Mouse (Mus musculus) heart, embryonic 10.5 days (tissue): ENCODE results near the gene Ttll5. TPM values are rescaled to one million over a fixed set of nuclear protein-coding genes. Genes with fewer than 3 reads are reported as not detected.

Experiments
- DNase-seq: peaks from one replicate; pipeline ENCODE4 v3.0.0-alpha.2; 2017; ENCODE audit warnings: low spot score
- H3K27ac ChIP-seq: fragments of 300-500 bp; sonication (generic); 2 replicates; pipeline ENCODE4 v1.5.1; 2016; ENCODE audit warnings: mild to moderate bottlenecking
- H3K27me3 ChIP-seq: fragments of 300-500 bp; sonication (generic); 2 replicates; pipeline ENCODE4 v1.6.1; 2016; ENCODE audit warnings: mild to moderate bottlenecking; ENCODE audit not compliant: poor library complexity, insufficient read depth, severe bottlenecking
- H3K36me3 ChIP-seq: fragments of 300-500 bp; sonication (generic); 2 replicates; pipeline ENCODE4 v1.6.1; 2016; ENCODE audit warnings: mild to moderate bottlenecking, moderate library complexity
- H3K4me1 ChIP-seq: fragments of 300-500 bp; sonication (generic); 2 replicates; pipeline ENCODE4 v1.6.1; 2016; ENCODE audit warnings: mild to moderate bottlenecking
- H3K4me3 ChIP-seq: fragments of 300-500 bp; sonication (generic); 2 replicates; pipeline ENCODE4 v1.5.1; 2016; ENCODE audit warnings: mild to moderate bottlenecking, moderate library complexity
- H3K9me3 ChIP-seq: fragments of 300-500 bp; sonication (generic); 2 replicates; pipeline ENCODE4 v1.6.1; 2016; ENCODE audit warnings: mild to moderate bottlenecking, moderate library complexity
- WGBS: fragments of 180-500 bp; shearing (Covaris S2); methylation state at CpG from one replicate; pipeline ENCODE4 v1.1.7; 2016; 5-methylcytosine and 5-hydroxymethylcytosine counted together
- polyA plus RNA-seq: library from polyadenylated mRNA; unstranded; fragments of >200 nt; fragmentation: Nextera tagmentation; extraction: Ambion mirVana; gene quantifications from 2 replicates; pipeline ENCODE4 v1.2.1, GENCODE M21; 2016

The Ttll5 gene
- polyA plus RNA-seq = 14.9 and 18.1 TPM in 2 replicates

- DNase-seq = peak; percentile 98
- under 1% methylated on average over 67 of the region's 67 CpGs for WGBS
- Histone ChIP-seq H3K9me3 (no peaks in the 10 kb centered on the region), H3K27me3 (no peaks in the 10 kb centered on the region), H3K4me3 (peak within 1 kb of the TSS; percentile 91), H3K36me3 (peaks cover 46% of the 10 kb centered on the region), H3K27ac (peak within 1 kb of the TSS; percentile 97), H3K4me1 (peaks cover 34% of the 10 kb centered on the region)
Observed at GRCm38 (mm10) chr12:85824438-85825264, at the start of gene Ttll5, which contains the start of gene Erg28. TSS of gene Ttll5 (plus strand) at chr12:85824659. TSS of gene Erg28 (minus strand) at chr12:85824550.

DNA sequence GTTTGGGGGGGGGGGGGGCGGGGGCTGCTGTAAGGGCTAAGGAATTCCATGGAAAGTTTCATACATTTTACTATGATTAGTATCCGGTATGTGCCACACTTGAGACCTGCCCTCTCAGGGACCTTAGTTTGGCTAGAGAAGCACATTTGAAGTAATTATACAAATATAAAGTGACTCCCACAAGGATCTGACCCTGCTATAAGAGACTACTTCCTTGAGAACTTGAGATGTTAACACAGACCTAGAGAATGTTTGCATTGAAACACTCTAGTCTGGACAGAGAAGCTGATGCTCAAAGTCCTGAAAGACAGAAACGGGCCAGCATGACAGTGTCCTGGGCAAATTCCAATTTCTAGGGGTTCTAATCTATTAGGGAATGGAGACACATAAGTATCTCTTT is 45.5 kb upstream of the Ttll5 start:
- 77% methylated on average over 3 of the region's 3 CpGs for WGBS
- no peak overlapping the region for H3K27ac ChIP-seq
- peaks cover under 1% of the 10 kb centered on the region; the same call in 1 of the 2 replicates for H3K9me3 ChIP-seq
- H3K4me1 ChIP-seq = peaks cover 5% of the 10 kb centered on the region
- H3K36me3 ChIP-seq = no peaks in the 10 kb centered on the region
- no peak for DNase-seq
- H3K27me3 ChIP-seq = no peaks in the 10 kb centered on the region
- H3K4me3 ChIP-seq = no peak overlapping the region

GRCm38 (mm10) chr12:85779707-85780106 is 44.8 kb upstream of the Ttll5 start:
- Histone ChIP-seq H3K27ac (no peak overlapping the region), H3K9me3 (no peaks in the 10 kb centered on the region), H3K27me3 (no peaks in the 10 kb centered on the region), H3K36me3 (no peaks in the 10 kb centered on the region), H3K4me1 (peaks cover 5% of the 10 kb centered on the region), H3K4me3 (no peak overlapping the region)
- 91% methylated on average over 5 of the region's 5 CpGs for WGBS
- DNase-seq = peak; percentile 60

DNA sequence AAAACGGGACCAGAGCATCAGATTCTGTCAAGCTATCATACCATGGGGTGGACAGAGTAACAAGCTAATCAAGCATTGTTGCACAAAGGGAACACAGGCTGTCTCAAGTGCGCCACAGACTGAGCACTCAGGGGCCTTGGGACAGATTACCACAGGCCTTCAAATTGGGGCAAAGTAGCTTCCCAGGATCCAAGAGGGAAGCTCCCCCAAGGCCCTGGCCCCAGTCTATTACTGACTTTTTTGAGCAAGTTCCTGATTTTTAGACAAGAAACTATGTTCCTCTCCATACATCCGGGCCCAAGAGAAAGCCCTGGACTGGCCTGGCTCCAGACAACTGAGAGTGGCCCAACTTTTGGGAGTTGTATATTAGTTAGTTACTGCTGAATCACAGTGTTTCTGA is 42.9 kb upstream of the Ttll5 start:
- no peak for DNase-seq
- no peak overlapping the region for H3K27ac ChIP-seq
- peaks cover 9% of the 10 kb centered on the region for H3K4me1 ChIP-seq
- H3K36me3 ChIP-seq = no peaks in the 10 kb centered on the region
- no peak overlapping the region for H3K4me3 ChIP-seq
- H3K27me3 ChIP-seq = no peaks in the 10 kb centered on the region
- 81% methylated on average over 3 of the region's 3 CpGs for WGBS
- H3K9me3 ChIP-seq = no peaks in the 10 kb centered on the region

DNA sequence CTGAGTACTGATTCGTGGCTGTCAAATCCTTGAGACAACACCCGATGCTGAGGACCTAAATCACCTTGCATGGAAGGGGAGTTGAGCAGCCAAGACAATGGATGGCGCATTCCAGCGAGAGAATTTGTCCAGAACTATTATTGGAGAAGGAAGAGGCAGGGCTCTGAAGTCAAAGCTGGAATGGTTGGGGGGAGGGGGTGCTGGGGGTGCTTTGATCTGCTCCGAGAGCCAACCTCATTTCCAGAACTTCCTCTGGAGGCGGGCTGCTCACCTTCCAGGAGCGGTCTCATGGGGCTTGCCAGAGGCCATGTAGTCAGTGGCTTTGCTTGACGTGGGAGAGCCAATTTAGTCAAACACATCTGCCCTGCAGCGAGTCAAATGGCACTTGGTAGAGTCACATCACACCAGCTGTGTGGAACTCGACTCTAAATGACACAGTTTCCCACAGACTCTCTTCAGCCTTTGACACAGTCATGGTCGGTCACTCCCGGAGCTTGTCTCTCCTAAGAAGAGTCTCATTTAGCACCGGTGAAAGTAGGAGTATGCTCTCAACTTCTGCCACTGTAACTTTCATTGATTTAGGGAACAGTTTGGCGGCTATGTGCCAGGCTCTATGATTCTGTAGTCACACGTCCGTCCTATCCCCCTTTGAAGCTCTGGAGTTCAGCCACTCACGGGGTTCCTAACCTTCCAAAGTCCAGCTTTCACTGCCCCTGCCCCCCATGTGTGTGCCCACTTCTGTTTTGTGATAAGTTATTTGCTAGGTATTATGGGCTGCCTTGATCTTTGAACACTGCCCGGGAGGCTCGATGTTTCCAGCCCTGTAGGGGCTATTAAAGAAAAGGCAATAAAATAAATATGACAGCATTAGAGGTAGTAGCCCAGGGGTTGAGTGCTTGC is 39.3 kb upstream of the Ttll5 start:
- WGBS = 74% methylated on average over 19 of the region's 19 CpGs

GRCm38 (mm10) chr12:85792158-85792557 is 32.3 kb upstream of the Ttll5 start:
- Histone ChIP-seq H3K4me3 (no peak overlapping the region), H3K4me1 (no peaks in the 10 kb centered on the region), H3K9me3 (no peaks in the 10 kb centered on the region), H3K27ac (no peak overlapping the region), H3K36me3 (no peaks in the 10 kb centered on the region), H3K27me3 (no peaks in the 10 kb centered on the region)
- 70% methylated on average over 4 of the region's 4 CpGs for WGBS
- DNase-seq = peak; percentile 51

More for the DNA sequence above, 39.3 kb upstream of the Ttll5 start:
- Histone ChIP-seq H3K4me3 (no peak overlapping the region), H3K27ac (no peak overlapping the region), H3K4me1 (peaks cover 9% of the 10 kb centered on the region), H3K9me3 (no peaks in the 10 kb centered on the region), H3K27me3 (no peaks in the 10 kb centered on the region), H3K36me3 (no peaks in the 10 kb centered on the region)
- DNase-seq = no peak

GRCm38 (mm10) chr12:85792821-85793346 is 31.6 kb upstream of the Ttll5 start:
- Histone ChIP-seq H3K4me3 (no peak overlapping the region), H3K9me3 (no peaks in the 10 kb centered on the region), H3K27me3 (no peaks in the 10 kb centered on the region), H3K36me3 (no peaks in the 10 kb centered on the region), H3K27ac (no peak overlapping the region), H3K4me1 (no peaks in the 10 kb centered on the region)
- no peak for DNase-seq
- WGBS = 57% methylated on average over 6 of the region's 6 CpGs

GRCm38 (mm10) chr12:85794094-85794493 is 30.4 kb upstream of the Ttll5 start:
- no peaks in the 10 kb centered on the region for H3K36me3 ChIP-seq
- WGBS = 67% methylated on average over 2 of the region's 2 CpGs
- no peaks in the 10 kb centered on the region for H3K4me1 ChIP-seq
- H3K27me3 ChIP-seq = no peaks in the 10 kb centered on the region
- H3K9me3 ChIP-seq = no peaks in the 10 kb centered on the region
- DNase-seq = no peak
- no peak overlapping the region for H3K4me3 ChIP-seq
- H3K27ac ChIP-seq = no peak overlapping the region

DNA sequence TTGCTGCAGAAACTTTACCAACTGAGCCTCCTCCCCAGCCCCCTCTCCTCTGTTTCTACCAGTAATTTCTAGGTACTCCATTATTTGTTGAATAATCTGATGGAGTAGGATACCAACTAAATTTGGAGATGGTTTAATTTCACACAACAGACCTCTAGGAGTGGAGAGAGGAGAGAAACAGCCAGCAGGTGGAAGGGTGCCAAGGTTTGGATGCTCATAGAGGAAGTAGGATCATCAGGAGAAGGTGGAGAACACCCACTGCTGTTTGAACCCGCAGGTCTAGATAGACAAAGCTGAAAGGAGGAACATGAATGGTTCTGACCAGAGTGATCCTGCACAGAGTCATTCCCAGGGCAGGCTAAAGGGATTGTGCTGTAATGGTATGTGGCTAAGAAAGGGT is 28.9 kb upstream of the Ttll5 start:
- Histone ChIP-seq H3K9me3 (no peaks in the 10 kb centered on the region), H3K27me3 (no peaks in the 10 kb centered on the region), H3K36me3 (no peaks in the 10 kb centered on the region), H3K4me3 (no peak overlapping the region), H3K27ac (no peak overlapping the region), H3K4me1 (peaks cover 3% of the 10 kb centered on the region; the same call in 1 of the 2 replicates)
- no peak for DNase-seq
- WGBS = 64% methylated on average over 1 of the region's 1 CpGs

GRCm38 (mm10) chr12:85800031-85800430 is 24.4 kb upstream of the Ttll5 start:
- 55% methylated on average over 9 of the region's 9 CpGs for WGBS
- Histone ChIP-seq H3K4me1 (peaks cover 3% of the 10 kb centered on the region; the same call in 1 of the 2 replicates), H3K27me3 (no peaks in the 10 kb centered on the region), H3K36me3 (no peaks in the 10 kb centered on the region), H3K4me3 (no peak overlapping the region), H3K9me3 (no peaks in the 10 kb centered on the region), H3K27ac (peak overlapping the region; percentile 36; the same call in 1 of the 2 replicates)
- no peak for DNase-seq

GRCm38 (mm10) chr12:85809726-85810125 is 14.7 kb upstream of the Ttll5 start:
- no peak for DNase-seq
- no peaks in the 10 kb centered on the region for H3K27me3 ChIP-seq
- peaks cover 42% of the 10 kb centered on the region for H3K4me1 ChIP-seq
- no peaks in the 10 kb centered on the region for H3K9me3 ChIP-seq
- H3K4me3 ChIP-seq = no peak overlapping the region
- 0 out of 2 replicates have a peak overlapping the region, but pooled peaks have one; percentile 56 for H3K27ac ChIP-seq
- 23% methylated on average over 6 of the region's 6 CpGs for WGBS
- H3K36me3 ChIP-seq = peaks cover 30% of the 10 kb centered on the region

GRCm38 (mm10) chr12:85810959-85811358 is 13.5 kb upstream of the Ttll5 start:
- DNase-seq = no peak
- Histone ChIP-seq H3K27me3 (no peaks in the 10 kb centered on the region), H3K36me3 (peaks cover 41% of the 10 kb centered on the region), H3K4me1 (peaks cover 42% of the 10 kb centered on the region), H3K27ac (no peak overlapping the region), H3K4me3 (no peak overlapping the region), H3K9me3 (no peaks in the 10 kb centered on the region)
